Mouse (Mus musculus): ENCODE measurements around the gene Pnmal2. TPM values are rescaled to one million over a fixed set of nuclear protein-coding genes. Genes with fewer than 3 reads are reported as not detected.

Gene Pnmal2
- polyA plus RNA-seq, 1 experiment from 2014 or later: 4.0 TPM

DNA sequence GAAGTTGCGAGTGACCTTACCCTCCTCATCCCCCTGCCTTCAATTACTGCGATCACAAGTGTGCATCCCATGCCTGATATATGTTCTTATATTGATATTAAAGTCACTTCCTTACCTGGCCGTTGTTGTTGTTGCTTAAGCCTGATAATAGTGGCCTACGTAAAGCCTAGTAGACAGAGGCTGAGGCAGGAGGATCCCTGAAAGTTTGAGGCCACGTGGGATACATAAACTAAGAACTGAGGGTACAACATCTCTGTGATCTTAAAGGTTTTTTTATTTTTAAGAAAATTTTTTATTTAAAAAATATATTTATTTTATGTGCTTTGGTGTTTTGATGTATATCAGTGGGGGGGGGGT lies 47.9 kb downstream of the Pnmal2 start, which contains the start of gene Ccdc8:
Gene Ccdc8 (plus strand): TSS at position 258 of the 357 bp plus-strand sequence.
- Histone ChIP-seq H3K9ac (peak within 1 kb of the TSS; percentile 95), H3K4me1 (peaks cover 78% of the 10 kb centered on the region), H3K4me3 (peak within 1 kb of the TSS; percentile 77), H3K4me2 (peak within 1 kb of the TSS; percentile 94), H3K27ac (replicated peaks) (peak within 1 kb of the TSS; percentile 95), H3K9me3 (no peaks in the 10 kb centered on the region), H3K27me3 (replicated peaks) (no peaks in the 10 kb centered on the region), H3K36me3 (peaks cover 22% of the 10 kb centered on the region)
- WGBS: 92% methylated on average over 5 of the region's 5 CpGs
- ATAC-seq (ENCODE audit: extremely low read depth, insufficient number of reproducible peaks, low FRiP score, low TSS enrichment): no peak

DNA sequence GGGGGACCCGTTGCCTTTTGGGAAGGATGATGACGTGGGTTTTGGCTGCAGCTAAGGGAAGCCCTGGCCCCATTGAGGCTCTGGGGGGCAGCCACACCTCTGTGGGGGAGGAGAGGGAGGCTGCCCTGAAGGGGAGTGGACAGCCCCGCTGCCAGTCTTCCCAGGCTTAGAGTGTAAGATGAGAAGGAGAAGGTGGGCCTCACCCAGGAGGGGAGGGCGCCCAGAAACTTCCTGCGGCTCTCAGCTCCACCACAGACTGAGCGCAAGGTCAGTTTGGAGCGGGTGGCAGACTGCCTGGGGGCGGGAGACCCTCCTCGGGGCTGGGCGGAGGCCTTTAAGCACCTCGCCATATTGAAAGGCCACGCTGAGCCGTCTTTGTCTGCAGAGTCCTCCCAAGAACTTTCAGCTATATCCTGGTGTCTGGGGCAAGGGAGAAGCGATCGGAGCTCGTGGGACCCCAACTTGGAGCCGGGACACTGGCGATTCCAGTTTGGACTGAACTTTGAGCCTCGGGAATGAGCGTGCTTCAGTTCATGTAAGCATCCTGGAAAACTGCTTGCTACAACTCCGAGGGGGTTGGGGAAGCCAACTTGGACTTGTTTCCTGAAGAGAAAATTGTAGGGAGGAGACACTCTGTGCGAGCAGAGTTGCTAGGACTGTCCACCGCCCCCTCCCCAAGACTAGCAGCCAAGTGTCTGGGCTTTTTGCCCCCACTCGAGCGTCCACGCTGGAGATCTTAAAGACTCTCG lies 49.3 kb downstream of the Pnmal2 start:
- peak; percentile 85 for ATAC-seq (ENCODE audit: extremely low read depth, insufficient number of reproducible peaks, low FRiP score, low TSS enrichment)
- Histone ChIP-seq H3K4me2 (peak overlapping the region; percentile 94), H3K4me3 (peak overlapping the region; percentile 77), H3K9ac (peak overlapping the region; percentile 95), H3K27me3 (replicated peaks) (no peaks in the 10 kb centered on the region), H3K9me3 (no peaks in the 10 kb centered on the region), H3K36me3 (peaks cover 36% of the 10 kb centered on the region), H3K4me1 (peaks cover 80% of the 10 kb centered on the region), H3K27ac (replicated peaks) (peak overlapping the region; percentile 95)
- under 1% methylated on average over 27 of the region's 27 CpGs for WGBS

DNA sequence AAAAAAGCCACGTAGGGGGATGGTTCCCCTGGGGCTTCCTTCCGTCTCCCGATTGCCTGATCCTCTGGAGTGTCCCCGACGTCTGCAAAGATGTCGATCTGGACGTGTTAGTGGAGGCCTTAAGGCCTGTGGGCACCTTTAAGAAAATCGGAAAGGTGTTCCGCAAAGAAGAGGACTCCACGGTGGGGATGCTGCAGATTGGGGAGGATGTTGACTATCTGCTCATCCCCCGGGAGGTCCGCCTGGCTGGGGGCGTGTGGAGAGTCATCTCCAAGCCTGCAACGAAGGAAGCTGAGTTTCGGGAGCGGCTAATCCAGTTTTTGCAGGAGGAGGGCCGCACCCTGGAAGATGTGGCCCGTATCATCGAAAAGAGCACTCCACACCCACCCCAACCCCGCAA lies 49.9 kb downstream of the Pnmal2 start:
- H3K36me3 ChIP-seq: peaks cover 41% of the 10 kb centered on the region
- WGBS: 1% methylated on average over 20 of the region's 20 CpGs
- H3K27me3 ChIP-seq (replicated peaks): no peaks in the 10 kb centered on the region
- H3K4me1 ChIP-seq: peaks cover 85% of the 10 kb centered on the region
- H3K9me3 ChIP-seq: no peaks in the 10 kb centered on the region
- peak overlapping the region; percentile 94 for H3K4me2 ChIP-seq
- H3K27ac ChIP-seq (replicated peaks): peak overlapping the region; percentile 95
- H3K4me3 ChIP-seq: peak overlapping the region; percentile 77
- no peak for ATAC-seq (ENCODE audit: extremely low read depth, insufficient number of reproducible peaks, low FRiP score, low TSS enrichment)
- peak overlapping the region; percentile 95 for H3K9ac ChIP-seq

DNA sequence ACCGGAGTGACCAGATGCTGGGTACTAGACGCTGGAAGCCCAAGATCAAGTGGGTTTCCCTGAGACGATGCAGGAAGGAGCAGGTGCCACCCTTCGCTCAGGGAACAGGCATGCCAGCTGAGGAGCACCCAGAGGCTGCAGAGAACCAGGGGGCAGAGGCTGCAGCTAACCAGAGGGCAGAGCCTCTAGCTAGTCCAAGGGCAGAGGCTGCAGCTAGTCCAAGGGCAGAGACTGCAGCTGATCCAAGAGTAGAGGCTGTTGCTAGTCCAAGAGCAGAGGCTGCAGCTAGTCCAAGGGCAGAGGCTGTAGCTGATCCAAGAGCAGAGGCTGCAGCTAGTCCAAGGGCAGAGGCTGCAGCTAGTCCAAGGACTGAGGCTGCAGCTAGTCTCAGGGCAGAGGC lies 50.9 kb downstream of the Pnmal2 start:
- Histone ChIP-seq H3K4me1 (peaks cover 78% of the 10 kb centered on the region), H3K27ac (replicated peaks) (peak overlapping the region; percentile 95), H3K4me2 (peak overlapping the region; percentile 94), H3K36me3 (peaks cover 49% of the 10 kb centered on the region), H3K27me3 (replicated peaks) (no peaks in the 10 kb centered on the region), H3K9ac (peak overlapping the region; percentile 95), H3K4me3 (peak overlapping the region; percentile 77), H3K9me3 (no peaks in the 10 kb centered on the region)
- WGBS: 75% methylated on average over 4 of the region's 4 CpGs
- no peak for ATAC-seq (ENCODE audit: extremely low read depth, insufficient number of reproducible peaks, low FRiP score, low TSS enrichment)

Other genes starting within 250 kb of the Pnmal2 start
- not detected in 2 replicates for gene Ceacam9, start 222.8 kb upstream of the Pnmal2 start, polyA plus RNA-seq (2015; fragmentation: Nextera tagmentation; extraction: Ambion mirVana)
- 210 and 235 TPM in 2 replicates for gene Ap2s1, start 206.3 kb upstream of the Pnmal2 start, polyA plus RNA-seq (2015; fragmentation: Nextera tagmentation; extraction: Ambion mirVana)
- gene Slc1a5, start 163.3 kb upstream of the Pnmal2 start, polyA plus RNA-seq (2015; fragmentation: Nextera tagmentation; extraction: Ambion mirVana): 35.2 and 37.8 TPM in 2 replicates
- gene Strn4, start 128.8 kb upstream of the Pnmal2 start, polyA plus RNA-seq (2015; fragmentation: Nextera tagmentation; extraction: Ambion mirVana): 81.1 and 82.5 TPM in 2 replicates
- 31.9 and 33.3 TPM in 2 replicates for gene Fkrp, start 128.0 kb upstream of the Pnmal2 start, polyA plus RNA-seq (2015; fragmentation: Nextera tagmentation; extraction: Ambion mirVana)
- 9.6 and 11.1 TPM in 2 replicates for gene Prkd2, start 101.8 kb upstream of the Pnmal2 start, polyA plus RNA-seq (2015; fragmentation: Nextera tagmentation; extraction: Ambion mirVana)
- 4.6 and 4.7 TPM in 2 replicates for gene Dact3, start 69.4 kb upstream of the Pnmal2 start, polyA plus RNA-seq (2015; fragmentation: Nextera tagmentation; extraction: Ambion mirVana)
- 4.5 and 4.9 TPM in 2 replicates for gene Gng8, start 52.9 kb upstream of the Pnmal2 start, polyA plus RNA-seq (2015; fragmentation: Nextera tagmentation; extraction: Ambion mirVana)
- gene Ptgir, start 38.2 kb upstream of the Pnmal2 start, polyA plus RNA-seq (2015; fragmentation: Nextera tagmentation; extraction: Ambion mirVana): 0.32 and 0.59 TPM in 2 replicates
- 85.5 and 101 TPM in 2 replicates for gene Calm3, start 20.6 kb upstream of the Pnmal2 start, polyA plus RNA-seq (2015; fragmentation: Nextera tagmentation; extraction: Ambion mirVana)
- gene Pnmal1, start 15.0 kb downstream of the Pnmal2 start, polyA plus RNA-seq (2015; fragmentation: Nextera tagmentation; extraction: Ambion mirVana): 0.11 and 0.15 TPM in 2 replicates
- 0.09 and 0.14 TPM in 2 replicates for gene Gm42372, start 38.4 kb downstream of the Pnmal2 start, polyA plus RNA-seq (2015; fragmentation: Nextera tagmentation; extraction: Ambion mirVana)
- gene Ccdc8, start 48.0 kb downstream of the Pnmal2 start, polyA plus RNA-seq (2015; fragmentation: Nextera tagmentation; extraction: Ambion mirVana): 25.5 and 25.8 TPM in 2 replicates
- gene Ppp5c, start 83.2 kb downstream of the Pnmal2 start, polyA plus RNA-seq (2015; fragmentation: Nextera tagmentation; extraction: Ambion mirVana): 82.3 and 94.0 TPM in 2 replicates
- gene Hif3a, start 117.7 kb downstream of the Pnmal2 start, polyA plus RNA-seq (2015; fragmentation: Nextera tagmentation; extraction: Ambion mirVana): 26.7 and 26.8 TPM in 2 replicates
- gene Psg16, start 129.4 kb downstream of the Pnmal2 start, polyA plus RNA-seq (2015; fragmentation: Nextera tagmentation; extraction: Ambion mirVana): 0.10 TPM in 1 of 2 replicates, not detected in the other
- gene Ceacam3, start 205.6 kb downstream of the Pnmal2 start, polyA plus RNA-seq (2015; fragmentation: Nextera tagmentation; extraction: Ambion mirVana): not detected in 2 replicates